Mouse (Mus musculus) heart, postnatal 10 days (tissue): ENCODE data around the gene Cog7. TPM values are rescaled to one million over a fixed set of nuclear protein-coding genes. Genes with fewer than 3 reads are reported as not detected.

Experiments
- total RNA-seq, 2 experiments: library from RNA; stranded (reverse); gene quantifications; 2 replicates each; pipeline ENCODE4 v1.2.3; 2021

Gene Cog7
- total RNA-seq, 2 experiments from 2014 or later, result 16.0 to 19.2 TPM

Other genes with a start within 250 kb of the Cog7 start
- gene Scnn1g, start 247.2 kb downstream of the Cog7 start, total RNA-seq, result not detected
- not detected for gene Scnn1b, start 116.7 kb downstream of the Cog7 start, total RNA-seq
- gene Gga2, start 39.5 kb upstream of the Cog7 start, total RNA-seq, result 10 to 100 TPM; 42.1 TPM
- 10 to 100 TPM; 41.5 to 50.2 TPM for gene Ubfd1, start 85.5 kb upstream of the Cog7 start, total RNA-seq
- 10 to 100 TPM; 15.9 to 16.3 TPM for gene Ears2, start 85.6 kb upstream of the Cog7 start, total RNA-seq
- gene Ndufab1, start 120.2 kb upstream of the Cog7 start, total RNA-seq, result 1,000 to 10,000 TPM; 1,393 to 1,403 TPM
- 1 to 10 TPM; 1.7 to 2.0 TPM for gene Palb2, start 151.3 kb upstream of the Cog7 start, total RNA-seq
- 10 to 100 TPM; 37.2 to 37.9 TPM for gene Dctn5, start 151.3 kb upstream of the Cog7 start, total RNA-seq
- gene Plk1, start 177.7 kb upstream of the Cog7 start, total RNA-seq, result 10 to 100 TPM; 12.2 to 14.5 TPM
- not detected for gene Ern2, start 204.5 kb upstream of the Cog7 start, total RNA-seq
- gene Chp2, start 237.8 kb upstream of the Cog7 start, total RNA-seq, result 1 to 10 TPM; 2.4 to 2.6 TPM